ENCODE assay signal across 24 mouse cellular contexts in the genomic region with DNA sequence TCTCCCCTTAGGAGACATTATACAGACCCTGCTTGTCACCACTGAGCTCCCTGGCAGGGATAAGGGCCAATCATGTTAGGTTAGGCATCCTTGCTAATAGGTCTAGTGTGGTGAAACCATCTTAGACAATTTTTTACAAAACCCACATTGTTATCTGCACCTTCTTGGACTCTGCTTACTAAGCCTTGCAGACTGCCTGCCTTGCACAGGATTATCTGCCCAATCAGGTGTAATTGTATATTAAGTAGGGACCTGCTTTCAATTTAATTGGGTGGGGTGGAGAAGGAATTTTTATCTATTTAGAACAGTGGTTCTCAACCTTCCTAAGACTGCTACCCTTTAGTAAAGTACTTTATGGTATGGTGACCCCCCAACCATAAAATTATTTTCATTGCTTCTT.
"Had no signal": no experiment of that assay in that cellular context is flagged by ENCODE, and none has a peak within 500 bp of the region (broad histone marks: within the 10 kb centered on the region; RNA-seq: fewer than 3 reads in every experiment).

No protein-coding gene starts in this region.

- H3K27me3 ChIP-seq: heart, embryonic 12.5 days; hindbrain, embryonic 12.5 days; intestine, embryonic 15.5 days; limb, embryonic 13.5 days; limb, embryonic 15.5 days had no signal

- ATAC-seq: forebrain, postnatal 0 days; hindbrain, embryonic 16.5 days; inflammation-experienced regulatory T-cells, adult 6 months; intestine, embryonic 15.5 days; intestine, postnatal 0 days had no signal

- H3K9me3 ChIP-seq: heart, embryonic 10.5 days; heart, embryonic 12.5 days; hindbrain, embryonic 10.5 days; hindbrain, embryonic 12.5 days; intestine, embryonic 15.5 days; limb, embryonic 13.5 days; limb, embryonic 15.5 days had no signal

- H3K4me1 ChIP-seq: heart, embryonic 10.5 days; heart, embryonic 12.5 days; hindbrain, embryonic 12.5 days; intestine, embryonic 15.5 days; limb, embryonic 13.5 days; limb, embryonic 15.5 days had no signal

- H3K36me3 ChIP-seq: heart, embryonic 10.5 days; heart, embryonic 12.5 days; hindbrain, embryonic 10.5 days; hindbrain, embryonic 12.5 days; intestine, embryonic 15.5 days; limb, embryonic 13.5 days; limb, embryonic 15.5 days had no signal

- H3K9ac ChIP-seq: forebrain, postnatal 0 days; heart, embryonic 12.5 days; hindbrain, embryonic 12.5 days; hindbrain, embryonic 14.5 days; intestine, embryonic 15.5 days; limb, embryonic 13.5 days; limb, embryonic 15.5 days had no signal

- H3K4me2 ChIP-seq: heart, embryonic 12.5 days; hindbrain, embryonic 12.5 days; hindbrain, embryonic 14.5 days; intestine, embryonic 15.5 days; limb, embryonic 13.5 days; limb, embryonic 15.5 days had no signal

- H3K27ac ChIP-seq: gastrocnemius, adult 2 months; heart, embryonic 10.5 days; hindbrain, embryonic 10.5 days; hindbrain, embryonic 12.5 days; hindbrain, embryonic 14.5 days; intestine, embryonic 15.5 days; layer of hippocampus, adult 2 months; left cerebral cortex, adult 2 months; limb, embryonic 13.5 days; limb, embryonic 15.5 days had no signal

- DNase-seq: forebrain, postnatal 0 days; gastrocnemius, adult 2 months; gastrocnemius, postnatal 14 days; heart, adult 18-20 months; heart, postnatal 10 days; heart, postnatal 4 days; kidney, adult 18-20 months; kidney, adult 8-10 months; kidney, postnatal 10 days; kidney, postnatal 25 days; kidney, postnatal 4 days had no signal

- H3K4me3 ChIP-seq: gastrocnemius, adult 2 months; heart, embryonic 10.5 days; heart, embryonic 12.5 days; hindbrain, embryonic 10.5 days; hindbrain, embryonic 12.5 days; intestine, embryonic 15.5 days; layer of hippocampus, adult 2 months; left cerebral cortex, adult 2 months; limb, embryonic 13.5 days; limb, embryonic 15.5 days had no signal
